Mouse (Mus musculus) heart, adult 2 months (tissue): ENCODE data around the gene Serpinf1. TPM values are rescaled to one million over a fixed set of nuclear protein-coding genes. Genes with fewer than 3 reads are reported as not detected.

ENCODE experiments used
- DNase-seq, 2 experiments: peaks; one replicate each; pipeline ENCODE4 v3.0.0; 2021
- H3K27ac ChIP-seq: fragments of 200-600 bp; 2 replicates; pipeline ENCODE4 v1.8.1; 2022
- H3K27me3 ChIP-seq: fragments of 200-500 bp; 2 replicates; pipeline ENCODE4 v1.6.1; 2012; ENCODE audit warnings: mild to moderate bottlenecking, low read length, inconsistent platforms, mixed read lengths; ENCODE audit not compliant: control insufficient read depth, insufficient read depth
- H3K36me3 ChIP-seq: fragments of 200-500 bp; 2 replicates; pipeline ENCODE4 v1.6.1; 2012; ENCODE audit warnings: low read length, inconsistent platforms; ENCODE audit not compliant: control insufficient read depth, insufficient read depth
- H3K4me1 ChIP-seq: fragments of 200-500 bp; 2 replicates; pipeline ENCODE4 v1.6.1; 2011; ENCODE audit warnings: low read length; ENCODE audit not compliant: control insufficient read depth, insufficient read depth
- H3K4me3 ChIP-seq: fragments of 200-600 bp; 2 replicates; pipeline ENCODE4 v1.8.1; 2022
- H3K79me2 ChIP-seq: fragments of 200-500 bp; replicated peaks from 2 replicates; pipeline ENCODE4 v1.6.1; 2012; ENCODE audit warnings: mild to moderate bottlenecking, inconsistent platforms, low read length, moderate library complexity, mixed read lengths; ENCODE audit not compliant: control insufficient read depth, insufficient read depth
- H3K9ac ChIP-seq: fragments of 200-500 bp; 2 replicates; pipeline ENCODE4 v1.6.1; 2012; ENCODE audit warnings: low read depth, mild to moderate bottlenecking, control low read depth, inconsistent platforms, low read length, mixed read lengths
- CTCF ChIP-seq: fragments of 200-600 bp; IDR thresholded peaks from 2 replicates; pipeline ENCODE4 v1.8.1; 2022; ENCODE audit warnings: antibody characterized with exemption, mild to moderate bottlenecking, moderate library complexity
- EP300 ChIP-seq: fragments of 200-500 bp; IDR thresholded peaks from 2 replicates; pipeline ENCODE4 v1.6.1; 2011; ENCODE audit warnings: low read depth, low read length, control low read depth; ENCODE audit not compliant: insufficient read depth
- POLR2A ChIP-seq: fragments of 200-500 bp; IDR thresholded peaks from 2 replicates; pipeline ENCODE4 v1.6.1; 2011; ENCODE audit warnings: mild to moderate bottlenecking, low read depth, low read length, control low read depth; ENCODE audit not compliant: insufficient read depth
- WGBS: fragments of 180-500 bp; shearing (Covaris S2); methylation state at CpG from one replicate; pipeline ENCODE4 v1.1.7; 2018; 5-methylcytosine and 5-hydroxymethylcytosine counted together
- intact Hi-C: fragments of 180-260 bp; cut with DNase I; formaldehyde crosslinking; loops from one replicate; pipeline ENCODE4 v1.15.1; 2025
- long read RNA-seq: library from polyadenylated mRNA; stranded (forward); transcript quantifications from one replicate; pipeline ENCODE4 v2.0.0, GENCODE M21; 2021
- polyA plus RNA-seq: library from polyadenylated mRNA; depleted of rRNA; stranded (reverse); fragments of >200 nt; gene quantifications from 2 replicates; pipeline ENCODE4 v1.2.3, GENCODE M21; 2012; rRNA removed
- total RNA-seq, 2 experiments: library from RNA; stranded (reverse); gene quantifications; 2 replicates each; pipeline ENCODE4 v1.2.3; 2021

Gene Serpinf1
- total RNA-seq: 10 to 100 TPM; 17.4 to 28.5 TPM
- polyA plus RNA-seq: 84.5 and 96.1 TPM in 2 replicates
- long read RNA-seq, transcript Serpinf1-201 (8 exons, 1,832 nt): major isoform, 10 of 13 reads
- long read RNA-seq, partial matches to known transcripts: 1 of 13 reads
- long read RNA-seq, other reads (novel, unspliced or antisense): 2 of 13 reads

- whole genome bisulfite sequencing: 51% methylated on average over 10 of the region's 10 CpGs
- peak in 1 of 2 experiments; percentile 23 for DNase-seq
- no peaks in the 10 kb centered on the region for H3K4me1 ChIP-seq
- TF ChIP-seq POLR2A: 0 out of 2 replicates have a peak, but pooled peaks have one; percentile 24
- no peak for TF ChIP-seq EP300
- TF ChIP-seq CTCF: no peak
- peak within 1 kb of the TSS; percentile 49 for H3K9ac ChIP-seq
- H3K79me2 ChIP-seq: no peaks in the 10 kb centered on the region
- H3K4me3 ChIP-seq: peak within 1 kb of the TSS; percentile 12; the same call in 1 of the 2 replicates
- H3K27ac ChIP-seq: peak within 1 kb of the TSS; percentile 40
- no peaks in the 10 kb centered on the region for H3K36me3 ChIP-seq
- intact Hi-C loops: no loop called here
- no peaks in the 10 kb centered on the region for H3K27me3 ChIP-seq
Observed at GRCm38 (mm10) chr11:75422013-75422792, at the start of gene Serpinf1. Serpinf1 (minus strand) TSS chr11:75422701.

GRCm38 (mm10) chr11:75470675-75471074 is 48.2 kb upstream of the Serpinf1 start:
- H3K36me3 ChIP-seq: peaks cover 6% of the 10 kb centered on the region
- no peak overlapping the region for H3K4me3 ChIP-seq
- no peak for DNase-seq
- H3K27me3 ChIP-seq: no peaks in the 10 kb centered on the region
- no peak for TF ChIP-seq CTCF
- no peak for TF ChIP-seq POLR2A
- no peak for TF ChIP-seq EP300
- 29% methylated on average over 3 of the region's 3 CpGs for WGBS
- no peaks in the 10 kb centered on the region for H3K79me2 ChIP-seq
- H3K9ac ChIP-seq: no peak overlapping the region
- peaks cover 2% of the 10 kb centered on the region for H3K4me1 ChIP-seq
- intact Hi-C loops: no loop called here
- no peak overlapping the region for H3K27ac ChIP-seq

GRCm38 (mm10) chr11:75469261-75469660 is 46.8 kb upstream of the Serpinf1 start:
- H3K79me2 ChIP-seq: no peaks in the 10 kb centered on the region
- 96% methylated on average over 4 of the region's 4 CpGs for WGBS
- no peak overlapping the region for H3K27ac ChIP-seq
- intact Hi-C loops: loop anchor here (2.0 kb wide), 1 partner anchor 16 kb away; no protein-coding TSS in a partner anchor
- no peak overlapping the region for H3K4me3 ChIP-seq
- H3K9ac ChIP-seq: no peak overlapping the region
- DNase-seq: no peak
- H3K36me3 ChIP-seq: peaks cover 18% of the 10 kb centered on the region
- no peak for TF ChIP-seq EP300
- TF ChIP-seq CTCF: no peak
- TF ChIP-seq POLR2A: no peak
- H3K4me1 ChIP-seq: peaks cover 6% of the 10 kb centered on the region
- H3K27me3 ChIP-seq: no peaks in the 10 kb centered on the region

- Histone ChIP-seq H3K4me1 (peaks cover 6% of the 10 kb centered on the region), H3K79me2 (no peaks in the 10 kb centered on the region), H3K4me3 (peak overlapping the region; percentile 53), H3K9ac (peak overlapping the region; percentile 59), H3K36me3 (peaks cover 20% of the 10 kb centered on the region), H3K27me3 (no peaks in the 10 kb centered on the region), H3K27ac (peak overlapping the region; percentile 69; the same call in 1 of the 2 replicates)
- DNase-seq: no peak
- TF ChIP-seq CTCF (no peak), POLR2A (no peak), EP300 (no peak)
- 58% methylated on average over 7 of the region's 7 CpGs for WGBS
- intact Hi-C loops: loop anchor here (2.0 kb wide), 1 partner anchor 16 kb away; no protein-coding TSS in a partner anchor
Observed at GRCm38 (mm10) chr11:75468410-75468809, 45.9 kb upstream of the Serpinf1 start.

- whole genome bisulfite sequencing: 8% methylated on average over 19 of the region's 19 CpGs
- H3K4me3 ChIP-seq: peak overlapping the region; percentile 53
- peak; percentile 74 to 81 for DNase-seq
- peaks cover 6% of the 10 kb centered on the region for H3K4me1 ChIP-seq
- no peak; the same call in 1 of the 2 replicates for TF ChIP-seq POLR2A
- TF ChIP-seq CTCF: peak; percentile 33
- TF ChIP-seq EP300: no peak
- H3K36me3 ChIP-seq: peaks cover 20% of the 10 kb centered on the region
- H3K9ac ChIP-seq: peak overlapping the region; percentile 59
- intact Hi-C loops: loop anchor here (2.0 kb wide), 1 partner anchor 17 kb away; no protein-coding TSS in a partner anchor
- peak overlapping the region; percentile 69 for H3K27ac ChIP-seq
- H3K79me2 ChIP-seq: no peaks in the 10 kb centered on the region
- H3K27me3 ChIP-seq: no peaks in the 10 kb centered on the region
Observed at GRCm38 (mm10) chr11:75467512-75468215, 45.2 kb upstream of the Serpinf1 start.
